Mouse (Mus musculus): ENCODE data around the gene Mettl4.
A peak's percentile ranks its signal among the peaks of the same experiment; 100 is the strongest.

The Mettl4 gene

DNA sequence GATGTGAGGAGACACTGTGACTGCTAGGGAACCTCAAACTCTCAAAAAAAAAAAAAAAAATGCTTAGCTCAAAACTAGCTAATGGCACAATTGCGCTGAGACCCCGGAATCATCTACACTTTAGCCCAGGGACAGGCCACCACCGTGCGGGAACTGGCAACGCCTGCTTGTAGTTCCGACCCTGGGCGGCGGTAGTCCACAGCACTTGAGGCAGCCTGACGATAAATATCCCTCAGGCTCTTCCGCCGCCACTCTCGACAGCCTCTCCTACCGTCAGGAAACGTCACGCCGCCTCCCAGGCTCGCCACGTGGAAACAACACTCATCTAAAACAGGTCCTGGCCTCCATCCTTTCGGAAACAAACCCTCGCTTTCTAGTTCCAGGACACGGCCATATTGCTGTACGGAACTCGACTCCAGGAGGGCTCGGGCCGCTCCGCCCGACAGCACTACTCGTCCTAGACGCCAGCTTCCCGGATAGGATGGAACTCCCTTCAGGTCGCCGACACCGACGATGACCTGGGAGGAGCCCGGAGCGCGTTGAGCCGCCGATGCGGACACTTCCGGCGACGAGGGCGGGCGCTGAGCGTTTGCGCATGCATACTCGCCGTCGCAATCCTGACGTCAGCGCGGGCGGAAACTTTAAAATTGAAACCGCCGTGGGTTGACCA is at the start of gene Mettl4:
Mettl4 (minus strand) TSS at position 554 of the 670 bp plus-strand sequence.
- DNase-seq, result peak; percentile 91

DNA sequence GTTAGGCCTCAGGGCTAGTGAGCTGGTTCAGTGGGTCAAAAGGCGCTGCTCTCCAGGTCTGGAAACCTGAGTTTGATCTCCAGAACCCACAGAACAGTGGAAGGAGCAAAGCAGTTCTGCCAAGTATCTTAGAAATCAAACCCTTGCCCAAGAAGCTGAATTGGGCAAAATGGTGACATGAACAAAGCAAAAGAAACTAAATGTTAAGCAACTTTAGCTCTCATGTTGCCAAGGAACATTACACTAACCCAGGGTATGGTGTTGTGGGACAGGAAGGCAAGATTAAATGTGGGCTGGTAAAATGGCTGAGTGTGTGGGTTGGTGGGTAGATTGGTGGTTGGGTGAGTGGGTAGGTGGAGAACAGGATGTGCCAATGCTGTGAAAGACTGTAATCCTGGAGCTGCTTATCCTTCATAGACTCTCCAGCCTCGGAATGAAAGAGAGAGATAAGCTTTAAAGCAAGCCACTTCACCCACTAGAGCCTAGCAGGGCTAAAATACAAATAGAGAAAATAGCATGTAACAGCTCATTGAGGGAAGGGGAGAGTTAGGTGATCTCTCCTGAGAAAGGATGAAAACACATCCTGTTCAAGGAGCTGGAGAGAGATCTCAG is 29.2 kb upstream of the Mettl4 start:
- DNase-seq, result no peak

DNA sequence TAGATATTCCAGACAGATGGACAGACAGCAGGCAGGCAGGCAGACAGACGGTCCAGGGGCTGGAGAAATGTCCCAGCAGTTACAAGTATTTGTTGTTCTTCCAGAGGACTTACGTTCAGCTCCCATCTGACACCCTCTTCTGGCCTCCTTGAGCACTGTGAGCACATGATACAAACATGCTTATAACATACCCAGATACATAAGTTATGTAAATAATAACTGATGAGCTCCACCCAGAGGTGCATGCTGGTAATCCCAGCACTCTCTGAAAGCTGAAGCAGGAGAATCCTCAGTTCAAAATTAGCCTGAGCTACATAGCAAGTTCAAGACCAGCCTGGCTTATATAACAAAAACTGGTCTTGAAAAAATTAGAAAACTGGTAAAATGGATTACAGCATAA is 18.7 kb upstream of the Mettl4 start:
- no peak for DNase-seq

DNA sequence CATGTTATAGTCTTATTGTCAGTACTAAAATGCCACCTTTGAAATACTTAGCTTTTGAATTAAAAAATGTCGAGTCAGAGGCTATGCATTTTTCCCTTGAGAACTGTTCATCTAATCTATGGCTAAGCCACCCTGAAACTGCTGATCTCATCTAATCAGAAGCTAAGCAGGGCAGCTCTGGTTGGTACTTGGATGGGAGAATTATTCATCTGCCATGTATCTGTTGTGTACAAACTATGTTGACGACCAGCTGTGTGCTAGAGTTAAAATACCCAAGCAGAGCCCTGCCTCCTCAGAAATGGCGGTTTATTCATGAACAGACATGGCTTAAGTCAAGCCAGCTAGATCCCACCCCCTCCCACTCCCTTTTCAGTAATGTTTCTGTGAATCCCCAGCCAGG is 14.9 kb upstream of the Mettl4 start:
- DNase-seq, result no peak

DNA sequence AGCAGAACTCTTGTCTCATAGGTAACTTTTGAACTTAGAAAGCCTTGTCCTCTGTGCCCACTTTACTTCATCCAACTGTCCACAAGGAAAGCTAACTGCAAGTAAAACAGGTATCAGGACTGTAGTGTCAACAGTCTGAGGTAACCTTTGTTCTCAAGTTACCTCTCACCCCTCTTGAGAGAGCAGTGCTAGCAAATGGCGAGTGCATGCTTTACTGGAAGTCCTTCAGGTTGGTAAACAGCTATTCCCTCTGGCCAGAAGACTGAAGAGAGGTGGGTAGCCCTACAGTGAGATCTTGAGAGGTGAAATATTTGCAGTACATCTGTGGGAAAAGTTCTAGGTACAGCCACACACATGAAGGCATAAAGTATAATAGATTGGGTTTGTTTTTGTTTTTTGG is 14.2 kb upstream of the Mettl4 start:
- no peak for DNase-seq

DNA sequence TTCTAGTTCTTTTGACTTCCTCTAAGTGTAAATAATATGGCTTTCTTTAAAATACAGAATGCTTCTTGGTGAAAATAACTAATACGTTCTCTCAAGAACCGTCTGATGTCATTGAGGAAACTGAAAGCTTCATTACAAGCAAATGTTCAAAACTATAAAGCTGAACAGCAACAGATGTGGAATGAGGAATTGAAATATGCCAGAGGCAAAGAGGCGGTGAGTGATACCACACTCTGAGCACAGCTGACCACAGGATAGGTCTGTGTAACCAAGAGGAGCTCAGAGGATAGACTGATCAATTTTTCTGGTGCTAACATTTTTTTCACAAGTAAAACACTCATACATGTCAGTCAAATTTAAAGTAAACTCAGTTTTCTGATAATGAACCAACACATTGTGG is 12.6 kb upstream of the Mettl4 start:
- DNase-seq, result no peak

DNA sequence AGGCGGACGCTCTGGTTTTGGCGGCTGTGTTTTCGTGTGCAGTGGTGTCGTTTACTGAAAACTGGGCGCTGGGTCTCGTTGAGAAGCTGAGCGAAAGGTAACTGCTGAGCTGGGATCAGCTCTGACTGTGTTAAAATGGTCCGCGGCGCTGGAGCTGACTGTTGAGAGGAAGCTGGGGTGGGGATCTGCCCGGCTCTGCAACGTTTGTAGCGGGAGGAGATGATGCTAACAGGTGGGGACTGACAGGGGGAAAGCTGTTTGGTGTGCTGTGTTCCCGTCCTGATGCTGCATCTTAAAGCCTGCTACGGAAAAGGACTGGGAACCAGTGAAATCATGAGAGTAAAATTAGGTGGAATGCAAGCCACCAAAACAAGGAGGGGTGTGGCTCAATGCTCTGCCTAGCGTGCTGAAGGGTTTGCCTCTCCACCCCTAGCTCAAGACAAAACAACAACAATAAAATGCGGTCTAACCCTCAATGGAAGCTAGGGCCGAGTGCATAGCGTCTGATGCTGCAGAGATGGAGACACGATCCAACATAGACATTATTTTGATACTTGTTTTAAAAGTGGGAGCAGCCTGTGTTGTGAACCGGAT is 414 bp upstream of the Mettl4 start:
- DNase-seq, result no peak

DNA sequence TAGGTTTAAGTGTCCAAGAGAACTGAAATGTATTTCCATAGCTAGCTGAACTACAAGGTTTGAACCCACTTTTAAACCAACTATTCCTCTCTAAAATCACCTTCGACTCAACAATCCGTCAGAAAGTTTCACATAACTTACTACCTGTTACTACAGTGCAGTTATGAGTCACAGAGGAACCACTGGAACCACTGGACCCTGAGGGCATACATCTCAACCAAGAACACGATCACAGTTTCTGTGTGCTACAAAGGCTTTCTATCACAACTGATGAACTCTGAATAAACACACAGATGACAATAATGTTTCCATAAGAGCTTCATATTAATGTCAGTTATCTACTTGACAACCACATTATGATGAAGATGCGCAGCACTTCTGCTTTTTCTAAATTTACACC is 11.6 kb downstream of the Mettl4 start:
- DNase-seq, result no peak

DNA sequence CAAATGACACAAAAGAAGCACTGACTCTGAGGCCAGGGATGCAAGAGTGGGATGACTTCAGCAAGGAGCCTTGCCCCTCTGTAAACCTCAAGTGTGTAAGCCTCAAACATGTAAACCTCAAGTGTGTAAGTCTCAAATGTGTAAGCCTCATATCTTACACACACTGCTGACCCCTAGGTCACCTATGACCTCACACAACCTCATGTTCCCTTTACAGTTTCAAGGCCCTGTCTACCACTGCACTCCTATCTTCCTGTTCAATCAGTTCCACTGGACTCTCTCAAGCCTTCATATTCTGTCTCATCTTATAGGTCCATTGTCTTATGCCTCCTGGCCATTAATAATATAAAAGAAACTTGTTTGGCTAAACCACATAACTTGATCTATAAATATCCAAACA is 13.9 kb downstream of the Mettl4 start:
- DNase-seq, result no peak

DNA sequence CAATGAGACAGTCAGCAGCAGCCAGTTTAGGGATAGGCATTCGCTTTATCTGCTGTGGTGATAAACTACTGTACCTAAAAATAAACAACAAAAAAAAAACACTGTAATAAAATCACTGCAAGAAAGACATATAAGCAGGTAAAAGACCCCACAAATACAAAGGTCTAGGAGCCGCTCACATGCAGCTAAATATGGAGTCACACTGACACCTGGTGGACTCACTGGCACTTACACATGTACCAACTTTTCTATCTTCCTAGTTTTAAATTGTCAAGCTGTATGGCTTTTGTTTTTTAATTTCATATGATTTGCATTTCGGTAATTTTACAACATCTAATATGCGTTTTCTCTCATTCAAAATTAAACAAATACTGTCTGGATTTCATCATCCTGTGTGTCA is 14.4 kb downstream of the Mettl4 start:
- peak; percentile 33 for DNase-seq

DNA sequence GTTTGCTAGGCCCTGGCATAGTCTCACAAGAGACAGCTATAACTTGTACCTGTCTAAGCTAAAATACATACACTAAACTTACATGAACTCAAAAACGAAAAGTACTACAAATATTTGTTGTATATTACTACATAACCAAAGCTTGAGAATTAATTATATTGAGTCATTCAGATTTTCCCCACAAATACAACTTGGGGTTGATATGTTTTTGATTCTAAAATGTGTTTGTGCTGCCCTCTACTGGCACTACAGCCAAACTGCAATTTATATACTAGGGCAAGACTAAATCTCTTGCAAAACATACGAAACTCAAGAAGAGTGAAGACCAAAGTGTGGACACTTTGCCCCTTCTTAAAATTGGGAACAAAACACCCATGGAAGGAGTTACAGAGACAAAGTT is 19.4 kb downstream of the Mettl4 start:
- peak; percentile 39 for DNase-seq

DNA sequence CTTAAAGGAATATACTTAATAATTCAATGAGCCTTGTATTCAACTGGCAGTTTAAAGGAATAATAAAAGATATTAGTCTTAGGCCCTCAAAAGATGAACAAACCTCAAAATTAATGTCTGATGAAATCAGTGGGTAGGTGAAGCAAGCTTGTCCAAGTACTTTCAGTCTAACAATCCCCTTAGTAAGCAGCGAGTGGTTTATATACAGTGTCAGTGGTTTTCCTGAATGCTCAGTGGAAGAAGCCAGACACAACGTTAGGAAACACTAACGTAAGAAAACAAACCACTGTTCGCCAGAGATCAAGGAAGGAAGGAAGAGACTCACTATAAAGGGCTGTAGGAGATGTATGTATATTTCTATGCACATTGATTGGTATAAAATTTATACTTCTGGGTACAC is 23.1 kb downstream of the Mettl4 start:
- no peak for DNase-seq

DNA sequence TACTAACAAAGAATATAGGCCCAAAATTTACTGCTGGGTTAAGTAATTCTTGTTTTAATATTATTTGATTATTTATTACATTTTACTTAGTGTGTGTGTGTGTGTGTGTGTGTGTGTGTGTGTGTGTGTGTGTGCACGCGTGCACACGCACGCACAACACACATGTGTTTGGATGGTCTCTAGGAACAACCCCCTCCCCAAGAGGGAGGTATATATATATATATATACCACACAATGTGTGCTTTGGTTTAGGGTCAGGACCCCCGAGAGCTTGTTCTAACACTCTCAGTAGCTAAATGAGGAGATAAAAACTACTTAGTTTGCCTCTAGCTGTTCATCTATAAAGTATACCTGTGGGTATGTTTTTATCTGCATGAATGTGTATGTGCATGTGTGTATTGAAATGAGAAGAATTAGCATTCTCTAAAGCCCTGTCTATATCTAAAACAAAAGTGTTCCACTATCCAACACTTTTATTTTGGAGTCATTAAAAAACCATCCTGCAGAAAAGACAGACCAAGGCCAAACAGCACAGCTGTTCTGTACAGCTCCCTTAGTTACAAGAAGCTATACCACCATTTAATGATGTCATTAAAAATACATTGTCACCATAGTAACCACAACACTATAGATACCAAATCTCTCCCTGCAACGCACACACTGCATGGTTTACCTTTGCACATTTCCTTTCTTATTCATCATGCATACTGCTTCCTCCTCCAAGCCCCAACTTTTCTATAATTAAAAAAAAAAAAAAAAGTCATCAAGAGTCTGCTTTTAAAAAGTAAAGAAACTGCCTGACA is 76.1 kb downstream of the Mettl4 start:
- no peak for DNase-seq
